Mouse (Mus musculus): ENCODE measurements around the gene Faim. TPM values are rescaled to one million over a fixed set of nuclear protein-coding genes. Genes with fewer than 3 reads are reported as not detected.

The Faim gene
- polyA plus RNA-seq, 1 experiment = not detected

DNA sequence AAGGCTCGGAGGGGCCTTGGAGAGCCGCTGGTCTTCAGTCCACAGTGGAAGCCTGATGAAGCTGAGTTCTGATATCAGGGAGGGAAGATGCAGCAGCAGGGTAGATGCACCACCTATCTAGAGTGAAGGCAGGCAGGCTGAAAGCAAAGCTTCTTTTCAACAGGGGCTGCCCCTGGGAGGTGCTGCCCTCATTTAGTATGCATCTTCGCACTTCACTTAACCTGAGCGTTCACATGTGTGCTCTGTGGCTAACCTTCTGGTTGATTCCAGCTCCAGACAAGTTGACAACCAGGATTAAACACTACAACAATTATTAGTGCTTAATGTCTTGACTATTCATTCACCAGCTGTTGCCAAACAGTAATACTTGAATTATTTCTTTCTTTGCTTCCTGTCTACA, 7.9 kb downstream of the Faim start:
- Histone ChIP-seq H3K4me3 (ENCODE audit: insufficient read depth, low read depth, low read length) (no peak overlapping the region), H3K27ac (ENCODE audit: insufficient read depth, low read depth, low read length) (no peak overlapping the region), H3K4me1 (ENCODE audit: control insufficient read depth, insufficient read depth, low read length) (peaks cover 2% of the 10 kb centered on the region; the same call in 1 of the 2 replicates)
- TF ChIP-seq POLR2A (IDR thresholded peaks at IDR 0.05; ENCODE audit: insufficient read depth, low read depth, low read length) = no peak
- TF ChIP-seq CTCF (IDR thresholded peaks at IDR 0.05; ENCODE audit: insufficient read depth, low read depth, low read length) = no peak
- 86% methylated on average over 4 of the region's 4 CpGs for WGBS

DNA sequence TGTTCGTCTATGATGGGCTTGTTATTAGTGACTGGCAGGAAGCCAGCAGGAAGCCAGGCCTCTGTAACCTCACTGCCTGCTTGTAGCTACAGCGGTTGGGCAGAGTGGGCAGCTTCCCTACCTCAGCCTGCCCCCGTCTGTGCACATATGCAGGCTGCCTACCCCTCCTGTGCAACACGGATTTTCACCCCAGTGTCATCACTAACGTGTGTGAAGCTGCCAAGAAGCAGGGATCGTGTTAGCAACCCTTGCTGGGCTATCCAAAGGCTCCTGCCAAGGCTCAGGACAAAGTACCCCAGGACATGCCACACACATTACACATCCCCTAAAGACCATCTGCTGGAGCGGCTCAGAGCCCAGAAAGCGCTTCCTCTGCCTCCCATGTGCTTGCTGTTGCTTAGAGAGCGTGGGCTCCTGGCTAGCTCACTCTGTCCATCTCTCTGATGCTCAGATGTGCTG, 13.7 kb downstream of the Faim start:
- Histone ChIP-seq H3K27ac (ENCODE audit: insufficient read depth, low read depth, low read length) (no peak overlapping the region), H3K4me3 (ENCODE audit: insufficient read depth, low read depth, low read length) (no peak overlapping the region), H3K4me1 (ENCODE audit: control insufficient read depth, insufficient read depth, low read length) (no peaks in the 10 kb centered on the region)
- no peak for TF ChIP-seq POLR2A (IDR thresholded peaks at IDR 0.05; ENCODE audit: insufficient read depth, low read depth, low read length)
- TF ChIP-seq CTCF (IDR thresholded peaks at IDR 0.05; ENCODE audit: insufficient read depth, low read depth, low read length) = no peak
- WGBS = 68% methylated on average over 9 of the region's 9 CpGs

DNA sequence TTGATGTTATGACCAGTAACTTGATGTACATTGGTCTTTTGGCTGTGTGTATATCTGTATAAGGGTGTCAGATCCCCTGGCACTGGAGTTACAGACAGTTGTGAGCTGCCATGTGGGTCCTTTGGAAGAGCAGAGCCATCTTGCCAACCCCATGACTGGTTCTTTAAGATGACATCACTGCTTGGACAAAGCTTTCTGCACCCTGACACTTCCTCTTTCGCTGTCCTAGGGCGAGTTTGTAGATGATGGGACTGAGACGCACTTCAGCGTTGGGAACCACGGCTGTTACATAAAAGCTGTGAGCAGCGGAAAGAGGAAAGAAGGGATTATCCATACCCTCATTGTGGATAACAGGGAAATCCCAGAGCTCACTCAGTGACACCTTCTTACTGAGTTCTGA, 15.2 kb downstream of the Faim start:
- no peak overlapping the region for H3K27ac ChIP-seq (ENCODE audit: insufficient read depth, low read depth, low read length)
- no peak overlapping the region for H3K4me3 ChIP-seq (ENCODE audit: insufficient read depth, low read depth, low read length)
- 91% methylated on average over 6 of the region's 6 CpGs for WGBS
- TF ChIP-seq POLR2A (IDR thresholded peaks at IDR 0.05; ENCODE audit: insufficient read depth, low read depth, low read length) = no peak
- no peaks in the 10 kb centered on the region for H3K4me1 ChIP-seq (ENCODE audit: control insufficient read depth, insufficient read depth, low read length)

DNA sequence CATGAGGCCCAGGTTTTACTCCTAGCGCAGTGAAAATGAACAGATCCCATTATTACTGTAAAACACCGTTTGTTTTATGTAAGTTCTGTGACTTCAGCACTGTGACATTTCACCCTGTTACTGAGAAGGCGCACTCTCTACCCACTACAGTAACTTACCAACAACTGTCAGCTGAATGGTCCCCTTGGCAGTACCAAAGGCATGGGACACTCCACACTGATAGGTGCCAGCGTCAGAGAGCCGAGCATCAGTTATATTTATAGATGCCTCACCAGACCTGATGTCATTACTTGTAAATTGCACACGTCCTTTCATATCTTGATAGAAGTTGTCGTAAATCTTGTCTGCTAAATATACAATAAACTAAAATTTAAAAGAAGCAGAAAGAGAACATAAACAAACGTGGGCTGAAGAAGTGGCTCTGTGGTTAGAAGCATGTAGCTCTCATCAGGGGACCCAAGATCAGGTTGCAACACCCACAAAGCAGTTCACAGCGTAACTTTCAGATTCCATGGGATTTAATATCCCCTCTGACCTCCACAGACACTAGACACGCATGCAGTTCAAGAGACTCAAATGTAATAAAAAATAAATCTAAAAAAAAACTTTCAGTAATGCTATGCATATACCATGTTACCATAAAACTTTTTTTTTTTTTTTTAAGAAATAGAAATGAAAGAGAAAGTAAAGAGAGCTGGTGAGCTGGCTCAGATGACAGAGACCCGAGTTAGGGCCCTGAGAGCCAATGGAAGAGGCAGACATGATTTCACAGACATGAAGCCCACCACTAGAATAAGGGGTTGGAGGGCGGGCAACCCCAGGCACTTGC, 23.1 kb downstream of the Faim start:
- Histone ChIP-seq H3K27ac (ENCODE audit: insufficient read depth, low read depth, low read length) (no peak overlapping the region), H3K4me3 (ENCODE audit: insufficient read depth, low read depth, low read length) (no peak overlapping the region), H3K4me1 (ENCODE audit: control insufficient read depth, insufficient read depth, low read length) (no peaks in the 10 kb centered on the region)
- TF ChIP-seq POLR2A (IDR thresholded peaks at IDR 0.05; ENCODE audit: insufficient read depth, low read depth, low read length) (no peak), CTCF (IDR thresholded peaks at IDR 0.05; ENCODE audit: insufficient read depth, low read depth, low read length) (no peak)
- 86% methylated on average over 12 of the region's 12 CpGs for WGBS

DNA sequence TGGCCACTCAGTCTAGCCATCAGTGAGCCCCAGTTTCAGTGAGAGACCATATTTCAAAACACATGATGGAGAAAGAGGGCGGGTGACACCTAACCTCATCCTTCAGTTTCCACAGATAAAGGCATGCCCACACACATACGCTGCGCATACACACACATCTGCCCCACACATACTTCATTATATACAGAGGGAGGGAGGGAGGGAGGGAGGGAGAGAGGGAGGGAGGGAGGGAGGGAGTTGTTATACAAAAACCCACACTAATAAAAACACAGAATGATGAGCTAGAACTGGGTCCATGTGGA, 23.7 kb downstream of the Faim start:
- H3K4me3 ChIP-seq (ENCODE audit: insufficient read depth, low read depth, low read length) = no peak overlapping the region
- no peaks in the 10 kb centered on the region for H3K4me1 ChIP-seq (ENCODE audit: control insufficient read depth, insufficient read depth, low read length)
- no peak overlapping the region for H3K27ac ChIP-seq (ENCODE audit: insufficient read depth, low read depth, low read length)
- 100% methylated on average over 3 of the region's 3 CpGs for WGBS
- TF ChIP-seq CTCF (IDR thresholded peaks at IDR 0.05; ENCODE audit: insufficient read depth, low read depth, low read length) (no peak), POLR2A (IDR thresholded peaks at IDR 0.05; ENCODE audit: insufficient read depth, low read depth, low read length) (no peak)

DNA sequence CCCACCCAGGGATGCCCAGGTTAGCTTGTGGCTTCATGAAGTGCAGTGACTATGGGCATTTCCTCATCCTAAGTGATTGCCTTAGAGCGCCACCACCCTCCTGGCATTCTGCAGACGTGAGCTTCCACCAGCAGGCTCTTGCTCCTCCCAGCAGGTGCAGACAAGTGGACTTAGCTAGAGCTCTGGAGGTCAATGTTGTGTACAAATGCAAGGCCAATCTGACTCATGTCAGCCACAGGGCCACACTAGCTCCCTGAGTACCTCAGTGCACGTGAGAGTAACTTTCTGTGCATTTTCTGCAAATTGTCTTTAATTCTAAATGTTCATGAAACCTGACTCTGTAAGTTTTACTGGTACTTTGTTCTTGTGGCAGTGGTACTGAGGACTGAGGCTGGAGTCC, 30.1 kb downstream of the Faim start:
- H3K4me1 ChIP-seq (ENCODE audit: control insufficient read depth, insufficient read depth, low read length) = no peaks in the 10 kb centered on the region
- TF ChIP-seq CTCF (IDR thresholded peaks at IDR 0.05; ENCODE audit: insufficient read depth, low read depth, low read length) (no peak), POLR2A (IDR thresholded peaks at IDR 0.05; ENCODE audit: insufficient read depth, low read depth, low read length) (no peak)
- no peak overlapping the region for H3K27ac ChIP-seq (ENCODE audit: insufficient read depth, low read depth, low read length)
- no peak overlapping the region for H3K4me3 ChIP-seq (ENCODE audit: insufficient read depth, low read depth, low read length)
- 91% methylated on average over 3 of the region's 3 CpGs for WGBS

DNA sequence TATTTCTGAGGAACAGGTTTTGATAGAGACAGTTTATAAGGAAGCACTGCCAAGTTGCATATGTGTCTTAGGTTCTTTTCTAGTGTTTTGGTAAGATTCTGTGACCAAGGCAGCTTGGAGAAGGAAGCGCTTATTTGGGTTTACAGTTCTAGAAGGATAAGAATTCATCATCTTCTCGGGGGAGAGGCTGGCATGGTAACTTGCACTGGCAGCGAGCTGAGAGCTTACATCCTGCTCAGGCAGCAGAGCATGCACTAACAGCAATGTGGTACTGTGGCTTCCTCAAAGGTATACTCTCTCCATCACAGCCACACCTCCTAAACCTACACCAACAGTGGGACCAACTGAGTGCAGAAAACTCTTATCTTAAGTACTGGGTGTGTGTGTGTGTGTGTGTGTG, 30.6 kb downstream of the Faim start:
- Histone ChIP-seq H3K4me1 (ENCODE audit: control insufficient read depth, insufficient read depth, low read length) (no peaks in the 10 kb centered on the region), H3K4me3 (ENCODE audit: insufficient read depth, low read depth, low read length) (no peak overlapping the region), H3K27ac (ENCODE audit: insufficient read depth, low read depth, low read length) (no peak overlapping the region)
- TF ChIP-seq POLR2A (IDR thresholded peaks at IDR 0.05; ENCODE audit: insufficient read depth, low read depth, low read length) = no peak
- no peak for TF ChIP-seq CTCF (IDR thresholded peaks at IDR 0.05; ENCODE audit: insufficient read depth, low read depth, low read length)
- 85% methylated on average over 3 of the region's 3 CpGs for WGBS

DNA sequence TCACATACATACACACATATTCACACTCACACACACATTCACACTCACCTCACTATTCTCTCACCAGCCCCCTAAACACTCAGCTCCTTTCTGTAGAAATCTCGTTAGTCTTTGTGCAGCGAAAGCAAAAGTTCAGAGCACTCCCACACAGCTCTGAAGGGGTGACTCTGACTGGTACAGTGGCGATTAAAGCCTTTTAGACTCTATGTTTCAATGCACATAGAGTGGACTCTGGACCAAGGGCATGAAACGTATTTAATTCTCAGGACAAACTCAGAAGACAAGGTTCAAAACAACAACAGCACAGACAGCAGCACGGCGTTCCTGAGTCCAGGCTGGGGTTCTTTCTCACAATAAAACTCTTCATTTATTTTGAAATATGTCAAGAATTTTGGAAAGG, 31.5 kb downstream of the Faim start:
- TF ChIP-seq POLR2A (IDR thresholded peaks at IDR 0.05; ENCODE audit: insufficient read depth, low read depth, low read length) (no peak), CTCF (IDR thresholded peaks at IDR 0.05; ENCODE audit: insufficient read depth, low read depth, low read length) (no peak)
- Histone ChIP-seq H3K4me1 (ENCODE audit: control insufficient read depth, insufficient read depth, low read length) (no peaks in the 10 kb centered on the region), H3K27ac (ENCODE audit: insufficient read depth, low read depth, low read length) (no peak overlapping the region), H3K4me3 (ENCODE audit: insufficient read depth, low read depth, low read length) (no peak overlapping the region)
- 64% methylated on average over 6 of the region's 6 CpGs for WGBS

DNA sequence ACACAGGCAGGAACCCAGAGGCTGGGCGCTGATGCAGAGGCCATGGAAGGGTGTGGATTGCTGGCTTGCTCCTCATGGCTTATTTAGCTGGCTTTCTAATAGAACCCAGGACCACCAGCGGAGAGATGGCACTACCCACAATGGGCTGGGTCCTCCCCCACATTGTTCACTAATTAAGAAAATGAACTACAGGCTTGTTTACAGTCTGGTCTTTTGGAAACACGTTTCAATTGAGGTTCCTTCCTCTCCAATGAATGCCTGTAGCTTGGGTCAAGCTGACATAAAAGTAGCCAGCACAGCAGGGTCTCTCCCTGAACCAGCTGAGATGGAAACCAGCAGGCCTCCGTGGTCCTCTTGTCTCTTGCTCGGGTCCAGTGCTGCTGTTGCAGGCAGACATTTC, 35.0 kb downstream of the Faim start:
- whole genome bisulfite sequencing = 35% methylated on average over 5 of the region's 5 CpGs
- Histone ChIP-seq H3K4me1 (ENCODE audit: control insufficient read depth, insufficient read depth, low read length) (no peaks in the 10 kb centered on the region), H3K4me3 (ENCODE audit: insufficient read depth, low read depth, low read length) (no peak overlapping the region), H3K27ac (ENCODE audit: insufficient read depth, low read depth, low read length) (no peak overlapping the region)
- TF ChIP-seq POLR2A (IDR thresholded peaks at IDR 0.05; ENCODE audit: insufficient read depth, low read depth, low read length) = no peak
- no peak for TF ChIP-seq CTCF (IDR thresholded peaks at IDR 0.05; ENCODE audit: insufficient read depth, low read depth, low read length)

Data from olfactory bulb, adult 2 months (tissue).